Mouse (Mus musculus) bone marrow macrophage, adult 2 months (primary cell): ENCODE results near the gene Prps2.

Experiments
- CTCF ChIP-seq: IDR thresholded peaks from 2 replicates; pipeline ENCODE4 v1.5.1; 2012; ENCODE audit warnings: low read depth, mild to moderate bottlenecking, low read length, moderate library complexity
- POLR2A ChIP-seq: IDR thresholded peaks from 2 replicates; pipeline ENCODE4 v1.6.1; 2012; ENCODE audit warnings: mild to moderate bottlenecking, low read depth, low read length, borderline replicate concordance

DNA sequence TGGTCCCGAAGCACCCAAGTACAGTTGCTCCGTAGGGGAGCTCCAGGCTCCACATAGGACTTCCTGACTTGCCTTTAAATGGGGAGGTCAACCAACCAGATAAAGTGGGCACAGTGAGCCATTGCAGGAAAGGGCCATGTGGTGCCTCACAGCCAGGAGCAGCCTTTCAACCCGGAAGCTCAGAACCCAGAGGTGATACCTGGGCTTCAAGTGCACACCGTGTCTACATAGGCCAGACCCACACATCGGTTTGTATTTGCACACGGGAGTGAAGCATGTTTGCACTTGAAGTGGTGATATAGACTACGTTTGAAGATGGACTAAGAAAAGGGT is 271 bp upstream of the Prps2 start:
- no peak for TF ChIP-seq POLR2A
- TF ChIP-seq CTCF = no peak
